Mouse (Mus musculus) embryo, embryonic 11.5 days (tissue): ENCODE data around the gene Irx6.

Source experiments
- DNase-seq: peaks from one replicate; pipeline ENCODE4 v3.0.0-alpha.2; 2012; ENCODE audit warnings: low read depth, low spot score

The Irx6 gene

DNA sequence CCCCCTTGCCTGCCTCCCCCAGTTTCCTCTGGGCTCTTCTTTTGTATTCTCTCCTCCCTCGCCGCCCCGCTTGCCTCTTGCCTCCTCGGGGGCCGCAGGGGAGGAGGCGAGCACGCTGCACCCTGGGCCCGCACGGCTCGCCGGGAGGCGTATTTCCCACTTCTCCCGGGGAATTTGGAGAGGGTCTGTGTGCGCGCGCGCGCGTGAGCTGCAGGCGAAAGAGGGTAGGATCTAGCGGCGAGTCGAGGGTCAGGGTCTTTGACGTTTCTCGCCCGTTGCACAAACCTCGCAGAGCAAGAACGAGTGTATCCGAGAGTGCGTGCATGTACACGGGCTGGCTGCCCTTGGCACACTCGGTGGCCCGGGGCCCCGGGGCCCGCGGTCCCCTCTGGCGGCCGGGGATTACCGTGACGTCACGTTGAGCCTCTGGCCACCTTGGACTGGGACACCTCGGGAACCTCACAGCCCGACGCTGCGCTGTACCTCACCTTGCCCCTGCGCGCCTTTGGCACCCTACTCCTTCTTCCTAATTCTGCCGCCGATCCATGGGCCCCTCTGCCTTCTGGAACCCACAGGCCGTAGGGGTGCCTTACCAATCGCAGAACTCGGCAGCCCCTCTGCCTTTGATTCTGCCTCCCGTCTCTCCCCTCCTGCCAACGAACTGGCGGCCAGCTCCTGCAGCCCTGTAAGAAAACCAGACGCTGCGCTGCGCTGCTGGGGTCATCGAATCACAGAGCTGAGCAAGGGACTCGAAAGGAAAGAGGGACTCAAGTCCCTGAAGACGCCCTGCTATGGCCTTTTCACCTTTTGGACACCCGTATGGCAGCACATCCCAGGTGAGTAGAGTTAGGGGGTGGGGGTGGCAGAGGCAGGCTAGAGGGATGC is at the start of gene Irx6:
Gene Irx6, plus strand, starts transcription at position 45 of the 885 bp plus-strand sequence.
- DNase-seq: no peak

DNA sequence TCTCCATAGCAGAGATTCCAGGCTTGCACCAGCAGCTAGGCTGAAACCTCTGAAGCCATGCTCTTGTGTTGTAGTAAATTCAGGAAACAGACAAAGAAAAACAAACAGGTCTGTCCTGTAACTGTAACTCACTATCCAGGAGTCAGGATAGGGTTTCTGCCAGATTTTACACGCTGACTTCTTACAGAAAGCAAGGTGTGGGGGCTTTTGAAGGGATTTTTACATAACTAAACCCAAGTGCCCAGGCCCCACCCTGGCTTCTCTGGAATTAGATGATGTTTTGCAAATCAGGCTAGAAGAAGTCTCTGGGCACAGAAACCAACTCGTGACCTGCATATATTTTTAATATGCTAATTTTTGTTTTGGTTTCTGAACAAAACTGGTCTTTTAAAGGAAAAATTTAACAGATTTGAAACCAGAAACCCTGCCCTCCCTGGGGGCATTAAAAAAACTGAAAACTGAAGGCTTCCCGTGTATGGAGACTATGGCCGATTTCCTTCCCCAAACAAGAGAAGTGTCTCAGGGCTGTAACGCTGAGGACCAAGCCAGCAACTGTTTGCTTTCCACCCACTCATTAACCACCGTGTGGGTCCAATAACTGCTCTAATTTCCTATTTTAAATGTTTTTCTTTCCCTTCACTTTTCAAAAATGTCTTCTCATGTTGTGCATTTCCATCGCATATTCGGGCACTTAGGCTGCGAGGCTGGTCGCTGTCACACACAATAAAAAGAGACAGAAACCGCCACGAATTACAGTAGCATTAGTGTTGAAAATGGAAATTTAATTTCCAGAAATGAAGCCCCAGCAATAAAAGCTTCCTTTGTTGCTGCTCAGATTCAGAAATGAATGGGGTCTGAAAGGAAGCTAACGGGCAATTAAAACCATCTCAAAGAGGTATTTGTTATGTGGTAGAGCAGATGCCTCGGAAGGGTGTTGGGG is 45.1 kb upstream of the Irx6 start:
- no peak for DNase-seq

DNA sequence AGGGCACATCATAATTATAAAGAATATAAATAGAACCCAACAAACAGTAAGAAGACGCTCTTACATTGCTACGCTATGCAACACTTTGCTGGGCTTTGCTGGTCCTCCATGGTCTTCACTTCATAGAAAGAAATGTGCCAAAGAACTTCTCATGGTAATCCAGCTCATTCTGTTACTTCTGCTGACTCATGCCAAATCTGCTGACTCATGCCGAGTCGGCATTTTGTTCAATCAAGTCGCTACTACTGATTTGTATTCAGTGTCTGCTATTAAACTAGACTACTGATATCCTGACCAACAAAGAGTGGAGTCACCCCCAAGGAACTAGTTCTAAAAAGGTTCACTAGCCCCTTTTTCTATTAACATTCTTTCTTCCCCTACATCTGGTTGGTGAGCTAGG is 40.9 kb upstream of the Irx6 start:
- DNase-seq: no peak

DNA sequence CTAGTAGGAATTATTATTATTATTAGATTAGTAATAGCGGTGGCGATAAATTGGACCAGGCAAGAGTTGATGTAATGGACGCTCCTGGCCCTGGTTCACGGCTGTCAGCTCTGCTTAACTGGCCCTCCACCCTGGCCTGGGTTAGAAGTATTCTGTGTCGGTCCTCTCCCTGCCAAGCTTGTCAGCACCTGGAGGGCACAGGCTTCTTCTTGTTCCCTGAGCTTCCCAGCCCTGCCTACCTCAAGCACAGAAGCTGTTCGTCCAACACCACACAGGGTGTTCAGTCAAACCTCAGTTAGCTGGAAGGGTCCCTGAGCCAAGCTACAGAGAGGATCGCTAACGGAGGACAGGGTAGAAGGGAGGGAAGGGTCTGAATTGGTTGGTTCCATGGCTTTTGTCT is 33.3 kb upstream of the Irx6 start:
- no peak for DNase-seq

DNA sequence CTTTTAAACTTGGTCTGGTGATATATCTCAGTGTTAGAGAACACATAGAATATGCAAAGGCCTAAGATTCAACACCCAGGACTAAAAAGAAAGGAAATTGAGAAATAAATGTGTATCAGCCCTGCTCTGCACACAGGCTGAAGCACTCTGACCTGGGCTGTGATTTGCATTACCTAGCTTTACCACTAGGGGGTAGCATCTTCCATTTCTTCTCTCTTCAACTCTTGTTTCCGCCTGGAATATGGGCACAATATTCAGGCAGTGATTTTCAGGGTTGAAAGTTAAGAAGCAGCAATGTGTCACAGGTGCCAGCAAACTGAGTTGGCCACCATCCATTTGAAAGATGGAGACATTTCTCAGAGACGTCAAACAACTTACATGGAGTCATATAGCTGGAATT is 27.5 kb upstream of the Irx6 start:
- no peak for DNase-seq

DNA sequence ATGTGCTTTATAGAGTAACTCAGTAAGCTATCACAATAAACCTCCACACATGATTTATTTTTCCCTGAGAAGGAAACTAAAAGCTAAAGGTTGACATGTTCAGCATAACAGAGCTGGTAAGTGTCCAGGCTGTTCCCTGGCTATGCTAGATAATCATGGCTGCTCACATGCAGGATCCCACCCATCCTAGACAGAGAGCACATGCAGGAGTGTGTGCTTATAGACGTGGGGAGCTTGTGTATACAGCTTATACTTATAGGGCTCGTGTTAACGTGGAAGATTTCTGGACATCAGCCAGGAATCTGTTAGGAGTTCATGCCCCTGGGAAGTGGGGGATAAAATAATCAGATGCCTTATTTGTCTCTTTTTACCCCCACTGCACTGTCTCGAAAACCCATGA is 9.9 kb upstream of the Irx6 start:
- DNase-seq: no peak

DNA sequence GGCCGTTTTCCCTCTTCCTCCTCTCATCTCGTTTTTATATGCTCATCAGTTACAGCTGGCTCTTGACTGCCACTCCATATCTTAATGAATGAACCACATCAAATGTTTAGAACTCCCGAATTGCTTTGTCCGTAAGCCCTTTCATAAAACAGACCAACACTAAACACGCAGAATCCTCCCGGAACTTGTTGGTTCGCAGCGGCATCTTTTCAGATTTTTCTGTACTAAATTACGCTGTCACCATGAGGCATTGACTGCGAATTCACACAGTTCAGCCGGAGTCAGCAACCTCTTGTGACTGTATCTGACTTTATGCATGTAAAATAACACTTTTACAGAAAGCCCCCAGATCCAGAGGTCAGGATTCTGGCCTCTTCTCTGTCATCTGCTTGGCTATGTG is 3.9 kb upstream of the Irx6 start:
- no peak for DNase-seq

DNA sequence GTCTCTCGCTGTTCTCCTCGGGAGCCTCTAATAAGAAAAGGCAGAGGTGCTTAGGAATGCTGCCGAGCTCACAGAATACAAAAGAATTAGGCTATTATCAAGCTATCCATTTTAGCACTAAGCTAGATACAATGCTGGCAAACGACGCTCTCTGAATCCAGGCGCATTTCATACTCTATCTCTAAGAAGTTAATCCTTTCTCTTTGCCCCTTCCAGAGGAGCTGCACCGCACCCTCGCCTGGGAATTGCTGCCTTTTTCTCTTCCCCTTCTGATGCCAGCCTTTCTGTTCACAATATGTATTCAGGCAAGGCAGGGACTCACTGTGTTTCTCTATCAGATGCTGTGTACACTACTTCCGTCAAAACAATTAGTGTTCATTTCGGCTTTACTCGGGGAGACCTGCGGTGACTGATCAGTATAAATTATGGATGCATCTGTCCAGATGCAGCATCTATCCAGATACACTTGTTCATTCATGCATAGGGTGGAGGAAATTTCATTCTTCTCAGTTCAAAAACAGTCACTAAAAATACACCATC is 3.4 kb upstream of the Irx6 start:
- DNase-seq: no peak

DNA sequence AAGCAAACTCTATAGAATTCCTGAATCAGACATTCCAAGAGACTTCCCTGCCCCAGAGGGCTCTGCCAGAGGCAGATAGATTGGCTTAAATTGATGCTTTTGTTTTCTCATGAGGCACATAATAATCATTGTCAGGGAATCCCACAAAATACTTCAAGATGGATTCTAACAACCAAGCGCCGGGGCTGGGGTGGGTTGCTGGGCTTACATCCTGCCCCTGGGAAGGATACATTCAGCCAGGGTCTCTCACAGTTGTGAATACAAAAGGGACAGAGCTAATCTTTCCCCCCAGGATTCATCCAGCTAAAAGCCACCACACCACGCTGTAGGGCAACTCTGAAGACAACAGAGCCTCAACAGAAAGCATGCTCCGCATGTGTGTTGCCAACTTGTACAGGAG is 2.2 kb upstream of the Irx6 start:
- DNase-seq: no peak

DNA sequence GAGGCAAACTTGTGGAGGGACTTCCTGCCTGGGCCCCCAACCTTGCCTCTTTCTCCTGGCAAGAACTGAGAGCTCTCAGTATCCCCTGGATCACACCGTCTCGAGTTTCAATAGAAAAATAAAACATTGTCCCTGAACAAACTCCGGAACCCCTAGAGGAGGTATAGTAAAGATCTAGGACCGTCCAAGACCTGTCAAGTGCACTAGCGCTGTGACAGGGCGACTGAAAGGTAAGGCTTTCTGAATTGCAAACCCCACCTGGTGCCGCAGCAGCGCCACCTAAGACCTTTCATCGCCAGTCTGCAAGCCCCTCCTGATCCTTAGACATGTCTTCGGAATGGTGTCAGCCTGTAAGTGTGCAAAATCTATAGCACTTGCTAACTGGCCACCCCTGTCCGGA is 987 bp upstream of the Irx6 start:
- no peak for DNase-seq

DNA sequence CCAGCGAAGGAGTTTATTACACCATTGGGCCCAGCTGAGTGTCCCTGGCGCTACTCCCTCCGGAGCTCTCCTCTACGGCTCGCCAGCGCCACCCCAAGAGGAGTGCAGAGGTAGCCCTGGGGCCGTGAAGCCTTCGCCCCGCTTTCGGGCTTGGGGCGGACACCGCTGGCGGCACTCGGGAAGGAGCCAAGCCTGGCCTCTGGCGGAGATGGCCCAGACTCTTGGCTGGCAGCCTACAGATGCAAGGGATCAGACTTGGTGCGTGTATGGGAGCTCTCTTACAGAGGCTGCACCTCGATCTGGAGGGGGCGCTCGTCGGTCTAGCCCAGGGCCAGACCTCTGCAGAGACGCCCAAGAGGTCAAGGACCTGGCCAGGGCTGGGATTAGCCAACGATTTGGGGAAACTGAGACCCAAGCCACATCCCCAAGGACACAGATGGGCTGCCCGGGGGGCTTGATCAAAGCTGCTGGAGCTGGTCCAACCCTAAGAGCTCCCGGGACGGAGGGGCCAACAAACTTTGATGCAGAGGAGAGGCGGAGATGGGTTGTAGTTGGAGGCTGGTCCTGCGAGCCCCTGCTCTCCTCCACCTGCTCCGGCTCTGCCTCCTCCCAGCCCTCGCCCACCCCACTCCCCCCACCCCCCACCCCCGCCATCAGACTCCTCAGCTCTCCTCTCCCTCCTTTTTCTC is 389 bp upstream of the Irx6 start:
- DNase-seq: no peak

DNA sequence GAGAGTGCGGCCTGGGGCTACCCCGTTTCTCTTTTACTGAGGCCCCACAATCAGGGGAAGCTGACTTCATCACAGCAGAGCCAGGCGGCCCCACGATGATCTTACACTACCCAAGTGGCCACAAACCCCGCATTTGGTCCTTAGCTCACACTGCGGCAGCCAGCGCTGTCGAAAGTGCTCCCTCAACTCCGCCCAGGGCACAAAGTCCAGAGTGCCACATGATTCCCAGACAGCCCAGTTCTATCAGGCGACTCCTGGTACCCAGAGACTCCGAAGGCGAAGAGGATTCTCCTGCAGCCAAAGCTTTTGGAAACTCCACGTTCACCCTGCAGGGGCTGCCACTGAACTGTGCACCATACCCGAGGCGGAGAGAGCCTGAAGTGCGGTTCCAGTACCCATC is 4.3 kb downstream of the Irx6 start:
- no peak for DNase-seq

DNA sequence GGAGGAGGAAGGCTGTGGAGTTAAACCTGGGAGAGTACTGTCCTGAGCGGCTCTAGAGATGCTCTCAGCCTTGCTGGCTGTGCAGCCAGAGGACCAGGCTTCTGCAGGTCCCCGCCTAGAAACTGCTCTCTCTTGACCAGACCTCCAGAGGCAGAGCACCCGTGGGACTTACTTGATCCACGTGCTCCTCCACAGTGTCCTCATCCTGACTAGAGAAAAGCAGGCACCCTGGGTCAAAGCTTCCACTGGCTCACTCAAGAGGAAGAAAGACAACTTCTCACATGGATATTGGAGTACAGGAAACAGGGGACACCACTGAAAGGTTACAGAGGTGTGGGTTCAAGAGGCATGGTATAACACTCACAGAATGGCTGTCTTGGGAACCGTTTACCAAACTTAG is 23.3 kb downstream of the Irx6 start:
- DNase-seq: no peak

DNA sequence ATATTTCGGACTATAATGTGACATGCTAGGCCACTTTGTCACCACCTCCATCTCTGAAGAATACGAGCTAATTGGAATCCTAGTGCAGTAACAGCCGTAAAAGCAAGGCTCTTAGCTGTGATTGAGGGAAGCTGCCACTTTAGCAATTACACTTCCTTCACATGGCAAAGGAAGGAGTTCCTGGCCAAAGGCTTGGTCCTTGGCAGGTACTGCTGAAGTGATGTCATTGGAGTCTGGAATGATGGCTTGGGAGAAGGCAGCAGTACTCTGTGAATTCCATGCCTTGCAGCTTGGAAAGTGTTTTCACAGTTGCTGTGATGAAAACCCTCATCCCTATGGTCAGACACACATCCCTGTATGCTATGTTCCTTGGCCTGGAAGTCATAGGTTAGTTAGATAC is 24.3 kb downstream of the Irx6 start:
- no peak for DNase-seq

DNA sequence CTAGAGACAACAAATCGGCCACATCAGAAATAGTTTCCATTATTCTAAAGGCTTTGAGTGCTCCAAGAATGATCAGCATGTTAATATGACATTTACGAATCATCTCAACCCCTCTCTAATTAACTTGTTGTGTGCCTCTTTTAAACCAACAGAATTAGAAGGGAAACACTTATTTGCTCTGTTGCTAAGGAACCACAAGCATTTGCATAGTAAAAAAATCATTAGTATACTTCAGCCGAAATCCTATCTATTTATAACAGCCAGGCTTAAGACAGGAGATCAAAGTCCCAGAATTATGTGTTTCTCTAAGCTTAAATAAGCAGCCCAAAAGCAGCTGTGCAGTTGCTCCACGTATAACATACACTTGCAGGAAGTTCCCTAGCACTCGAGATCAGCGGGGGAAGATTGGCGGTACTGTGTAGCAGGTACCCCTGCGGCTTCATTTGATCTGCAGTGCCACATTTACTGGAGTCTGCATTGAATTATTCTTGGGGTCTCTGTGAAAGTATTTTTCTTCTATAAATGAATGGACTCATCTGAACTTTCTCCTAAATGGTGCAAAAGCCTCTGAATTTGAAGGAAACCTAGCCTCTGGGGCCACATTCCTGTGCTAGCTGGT is 25.9 kb downstream of the Irx6 start:
- no peak for DNase-seq

DNA sequence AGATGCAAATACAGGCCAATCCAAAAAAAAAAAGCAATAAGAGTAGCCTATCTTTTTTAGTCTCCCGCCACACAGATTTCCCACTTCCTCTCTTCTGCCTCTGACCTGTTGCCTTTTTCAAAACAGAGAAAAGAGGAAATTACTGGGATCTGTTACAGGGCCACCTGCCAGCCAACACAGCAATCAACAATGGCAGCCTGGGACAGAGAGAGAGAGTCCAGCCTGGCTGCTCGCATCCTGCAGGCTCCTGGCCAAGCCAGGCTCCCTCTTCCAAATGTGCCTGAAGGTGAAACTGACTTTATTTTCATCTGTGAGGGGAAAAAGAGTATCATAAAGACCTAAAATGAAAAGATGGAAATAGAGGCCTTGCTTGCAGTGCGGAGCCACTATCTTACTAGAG is 29.3 kb downstream of the Irx6 start:
- DNase-seq: no peak

DNA sequence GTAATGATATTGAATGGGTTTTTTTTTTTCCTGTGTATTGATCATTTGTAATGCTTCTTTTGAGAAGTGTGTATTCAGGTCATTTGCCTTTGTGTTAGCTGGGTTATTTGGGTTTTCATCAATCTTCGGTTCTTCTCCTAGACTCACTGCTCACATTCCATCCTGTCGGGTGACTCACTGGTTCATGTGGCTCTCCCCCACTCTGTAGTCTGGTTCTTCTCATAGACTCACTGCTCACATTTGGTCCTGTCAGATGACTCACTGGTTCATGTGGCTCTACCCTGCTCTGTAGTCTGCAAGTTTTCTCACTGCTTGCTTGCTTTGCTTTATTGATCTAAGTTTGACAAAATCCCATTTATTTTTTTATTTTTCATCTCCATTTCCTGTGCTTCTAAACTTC is 32.2 kb downstream of the Irx6 start:
- no peak for DNase-seq

DNA sequence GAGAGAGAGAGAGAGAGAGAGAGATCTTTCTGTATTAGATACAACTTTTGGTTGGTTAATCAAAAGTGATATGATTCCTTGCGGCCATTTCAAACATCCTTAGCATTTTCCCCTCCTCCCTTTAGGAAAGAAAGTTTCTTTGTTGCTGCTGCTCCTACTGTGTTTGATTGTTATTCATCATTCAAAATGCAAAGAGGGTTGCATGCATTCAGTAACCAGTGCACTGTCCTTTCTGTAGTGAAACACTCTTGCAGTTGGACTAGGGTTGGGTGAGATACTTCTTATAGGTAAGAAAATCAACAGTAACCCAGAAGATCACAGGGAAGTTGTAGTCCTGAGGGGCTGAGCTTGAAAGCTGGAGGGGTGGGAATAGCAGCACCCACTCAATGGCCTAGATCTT is 39.2 kb downstream of the Irx6 start:
- DNase-seq: no peak

DNA sequence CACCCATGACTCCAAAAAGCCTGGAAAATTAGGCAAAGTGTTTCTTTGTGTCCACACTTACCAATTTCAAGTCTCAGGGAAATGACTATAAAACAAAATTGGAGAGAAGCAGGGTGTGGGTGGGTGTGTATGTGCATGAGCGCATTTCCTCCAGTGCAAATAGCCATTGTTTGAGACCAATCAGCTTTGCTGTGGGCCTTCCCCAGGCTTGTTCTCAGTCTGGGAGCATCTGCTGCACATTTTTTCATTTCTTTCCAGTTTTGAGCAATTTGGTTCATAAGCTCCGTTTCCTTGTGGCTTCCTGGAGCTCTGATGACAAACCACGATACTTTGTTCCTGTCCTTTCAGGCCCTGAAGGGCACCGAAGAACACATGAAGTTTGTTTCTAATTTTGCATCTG is 43.3 kb downstream of the Irx6 start:
- DNase-seq: no peak

DNA sequence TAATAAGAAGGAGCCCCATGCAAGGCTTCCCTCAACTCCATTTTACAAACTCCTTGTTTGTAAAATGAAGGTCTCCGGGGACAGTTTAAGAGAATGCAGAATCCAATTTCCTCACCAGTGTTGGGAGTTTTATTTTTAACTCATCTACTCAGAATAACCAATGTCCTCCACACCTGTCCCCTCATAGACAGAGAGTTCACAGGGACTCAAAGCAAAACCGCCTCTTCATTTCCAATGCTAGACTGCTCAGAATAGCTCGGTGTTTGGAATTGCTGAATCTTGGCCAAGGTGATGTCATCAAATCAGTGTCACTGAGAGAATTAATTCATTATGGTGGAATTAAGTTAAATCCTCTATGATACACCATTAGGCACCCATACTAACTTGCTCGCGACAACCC is 44.0 kb downstream of the Irx6 start:
- DNase-seq: no peak

DNA sequence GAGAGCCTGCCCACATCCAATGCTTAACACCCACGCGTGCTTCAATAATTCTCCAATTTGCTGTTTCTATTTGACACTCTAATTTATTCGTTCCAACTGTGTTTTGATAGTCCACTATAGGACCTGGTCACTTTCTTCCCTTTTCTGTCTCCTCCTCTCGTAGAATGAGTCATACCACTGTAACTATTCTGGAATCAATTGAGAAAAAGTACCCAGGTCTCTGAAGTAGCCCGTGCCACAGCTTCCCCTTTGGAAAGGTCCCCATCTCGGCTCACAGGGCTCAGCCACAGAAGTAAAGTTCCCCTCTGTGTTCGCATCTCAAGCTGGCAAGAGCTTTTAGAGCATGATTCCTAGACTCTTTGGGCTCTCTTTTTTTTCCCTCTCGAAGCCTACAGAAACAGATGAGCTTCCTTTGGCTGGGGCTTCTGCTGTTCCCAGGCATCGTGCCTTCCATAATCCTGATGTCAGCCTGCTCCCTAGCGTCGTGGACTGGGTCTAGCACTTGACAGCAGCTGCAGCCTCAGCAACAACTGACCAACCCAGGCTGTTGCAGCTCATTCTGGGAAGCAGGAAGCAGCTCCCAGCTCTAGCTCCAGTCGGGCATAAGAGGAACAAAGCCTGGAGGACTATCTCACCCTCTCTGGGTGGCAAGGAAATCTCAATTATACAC is 47.3 kb downstream of the Irx6 start:
- peak; percentile 51 for DNase-seq
